Mouse (Mus musculus) myocyte (in vitro differentiated cells): ENCODE results near the gene Macrod2. TPM values are rescaled to one million over a fixed set of nuclear protein-coding genes. Genes with fewer than 3 reads are reported as not detected.

Experiments
- H3K27me3 ChIP-seq: one replicate; pipeline ENCODE4 v1.6.1; 2011; ENCODE audit not compliant: control insufficient read depth, insufficient read depth, insufficient read length
- H3K36me3 ChIP-seq: one replicate; pipeline ENCODE4 v1.6.1; 2011; ENCODE audit not compliant: control insufficient read depth, insufficient read depth
- H3K4me2 ChIP-seq: one replicate; pipeline ENCODE4 v1.6.1; 2011; ENCODE audit warnings: low read depth, control low read depth
- H3K4me3 ChIP-seq: one replicate; pipeline ENCODE4 v1.5.1; 2011; ENCODE audit warnings: mild to moderate bottlenecking, control low read depth, moderate library complexity
- H3K79me2 ChIP-seq: one replicate; pipeline ENCODE4 v1.6.1; 2011; ENCODE audit not compliant: control insufficient read depth, insufficient read depth
- H3ac ChIP-seq: one replicate; pipeline ENCODE4 v1.6.1; 2011; ENCODE audit not compliant: control insufficient read depth, insufficient read length
- CEBPB ChIP-seq: IDR thresholded peaks from 2 replicates; pipeline ENCODE4 v1.6.1; 2011; ENCODE audit warnings: mild to moderate bottlenecking, moderate library complexity; ENCODE audit not compliant: poor library complexity, insufficient read depth, severe bottlenecking
- E2F4 ChIP-seq: IDR thresholded peaks from one replicate; pipeline ENCODE4 v1.6.1; 2011; ENCODE audit warnings: mild to moderate bottlenecking, control low read depth, moderate library complexity; ENCODE audit not compliant: insufficient read depth
- MAX ChIP-seq: IDR thresholded peaks from one replicate; pipeline ENCODE4 v1.6.1; 2011; ENCODE audit warnings: low read depth, mild to moderate bottlenecking, control low read depth
- MYOD1 ChIP-seq, 3 experiments: IDR thresholded peaks; one replicate each; pipeline ENCODE4 v1.6.1; 2011; ENCODE audit warnings: control low read depth in 2 of 3, low read depth in 2 of 3, mild to moderate bottlenecking in 2 of 3, moderate library complexity in 1 of 3; ENCODE audit not compliant: insufficient read length in 2 of 3, control insufficient read depth in 1 of 3
- MYOG ChIP-seq, 3 experiments: IDR thresholded peaks; one replicate each; pipeline ENCODE4 v1.6.1; 2011; ENCODE audit warnings: control low read depth in 2 of 3, low read depth in 2 of 3, mild to moderate bottlenecking in 2 of 3; ENCODE audit not compliant: insufficient read length in 2 of 3, control insufficient read depth in 1 of 3, insufficient read depth in 1 of 3
- POLR2A ChIP-seq: IDR thresholded peaks from one replicate; pipeline ENCODE4 v1.6.1; 2011; ENCODE audit warnings: low read depth, mild to moderate bottlenecking, control low read depth, moderate library complexity; ENCODE audit not compliant: insufficient read length
- POLR2AphosphoS2 ChIP-seq: IDR thresholded peaks from one replicate; pipeline ENCODE4 v1.6.1; 2011; ENCODE audit warnings: low read depth, control low read depth; ENCODE audit not compliant: insufficient read length
- REST ChIP-seq: IDR thresholded peaks from one replicate; pipeline ENCODE4 v1.6.1; 2011; ENCODE audit warnings: mild to moderate bottlenecking, control low read depth, moderate library complexity; ENCODE audit not compliant: insufficient read depth, insufficient read length
- SRF ChIP-seq: IDR thresholded peaks from one replicate; pipeline ENCODE4 v1.6.1; 2011; ENCODE audit warnings: low read depth; ENCODE audit not compliant: control insufficient read depth, insufficient read length
- TCF12 ChIP-seq: IDR thresholded peaks from one replicate; pipeline ENCODE4 v1.6.1; 2011; ENCODE audit warnings: mild to moderate bottlenecking, control low read depth; ENCODE audit not compliant: poor library complexity, insufficient read depth, severe bottlenecking
- TCF3 ChIP-seq: IDR thresholded peaks from one replicate; pipeline ENCODE4 v1.6.1; 2011; ENCODE audit warnings: low read depth, control low read depth; ENCODE audit not compliant: insufficient read length
- USF1 ChIP-seq: IDR thresholded peaks from one replicate; pipeline ENCODE4 v1.6.1; 2011; ENCODE audit warnings: low read depth, mild to moderate bottlenecking, control low read depth, moderate library complexity
- polyA plus RNA-seq: library from polyadenylated mRNA; unstranded; fragments of >200 nt; fragmentation: generic; extraction: Trizol; gene quantifications from one replicate; pipeline ENCODE4 v1.2.1, GENCODE M21; 2012; ENCODE audit warnings: missing spikeins

Gene Macrod2
- polyA plus RNA-seq, 1 experiment: 0.96 TPM

DNA sequence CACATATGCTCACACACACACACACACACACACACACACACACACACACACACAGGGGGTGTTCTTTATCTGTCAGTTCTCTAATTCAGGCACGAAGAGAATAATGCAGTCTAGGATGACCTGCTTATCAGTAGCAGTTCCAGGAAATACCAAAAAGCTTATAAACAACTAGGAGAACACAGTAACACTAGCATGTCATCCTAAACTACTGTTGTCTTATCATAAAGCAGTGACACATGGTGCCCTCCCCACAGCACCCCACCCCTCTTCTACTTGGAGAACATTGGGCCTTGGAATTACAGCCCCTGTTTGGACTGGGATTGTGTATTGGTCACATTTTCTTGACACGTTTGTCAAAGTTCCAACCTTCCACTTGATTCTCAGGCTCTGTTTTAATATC lies 1494.4 kb downstream of the Macrod2 start:
- Histone ChIP-seq H3K4me2 (no peak overlapping the region), H3K27me3 (no peaks in the 10 kb centered on the region), H3K4me3 (no peak overlapping the region), H3ac (no peak overlapping the region), H3K79me2 (no peaks in the 10 kb centered on the region), H3K36me3 (no peaks in the 10 kb centered on the region)
- no peak for TF ChIP-seq MYOG (IDR thresholded peaks at IDR 0.05; ENCODE audit: control insufficient read depth in 1 of 3, insufficient read depth in 1 of 3, insufficient read length in 2 of 3, low read depth in 2 of 3)
- no peak for TF ChIP-seq POLR2AphosphoS2
- no peak for TF ChIP-seq SRF

DNA sequence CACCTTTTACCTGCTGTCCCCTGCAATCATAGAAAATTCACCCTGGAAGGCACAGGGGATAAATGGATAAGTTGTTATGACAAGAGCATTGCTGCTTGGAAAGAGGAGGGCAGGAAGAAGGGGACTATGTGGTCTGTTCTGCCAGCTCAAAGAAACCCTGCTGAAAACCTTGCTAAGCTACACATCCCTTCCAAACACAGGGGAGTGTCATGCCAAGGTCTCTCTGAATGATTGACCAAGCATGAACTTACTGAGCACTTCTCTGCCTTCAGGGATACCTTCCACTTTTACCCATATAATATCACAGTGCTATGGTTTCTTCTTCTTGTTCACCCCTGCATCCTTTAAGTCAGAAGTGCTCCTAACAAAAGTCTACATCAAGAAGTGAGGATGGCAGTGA lies 1502.8 kb downstream of the Macrod2 start:
- Histone ChIP-seq H3K79me2 (no peaks in the 10 kb centered on the region), H3K36me3 (no peaks in the 10 kb centered on the region), H3ac (no peak overlapping the region), H3K4me2 (no peak overlapping the region), H3K27me3 (no peaks in the 10 kb centered on the region), H3K4me3 (no peak overlapping the region)
- TF ChIP-seq SRF (no peak), MYOD1 (IDR thresholded peaks at IDR 0.05; ENCODE audit: control insufficient read depth in 1 of 3, insufficient read length in 2 of 3, low read depth in 2 of 3) (no peak), E2F4 (no peak), REST (no peak), MYOG (IDR thresholded peaks at IDR 0.05; ENCODE audit: control insufficient read depth in 1 of 3, insufficient read depth in 1 of 3, insufficient read length in 2 of 3, low read depth in 2 of 3) (no peak), POLR2A (no peak), TCF3 (no peak), USF1 (no peak)

DNA sequence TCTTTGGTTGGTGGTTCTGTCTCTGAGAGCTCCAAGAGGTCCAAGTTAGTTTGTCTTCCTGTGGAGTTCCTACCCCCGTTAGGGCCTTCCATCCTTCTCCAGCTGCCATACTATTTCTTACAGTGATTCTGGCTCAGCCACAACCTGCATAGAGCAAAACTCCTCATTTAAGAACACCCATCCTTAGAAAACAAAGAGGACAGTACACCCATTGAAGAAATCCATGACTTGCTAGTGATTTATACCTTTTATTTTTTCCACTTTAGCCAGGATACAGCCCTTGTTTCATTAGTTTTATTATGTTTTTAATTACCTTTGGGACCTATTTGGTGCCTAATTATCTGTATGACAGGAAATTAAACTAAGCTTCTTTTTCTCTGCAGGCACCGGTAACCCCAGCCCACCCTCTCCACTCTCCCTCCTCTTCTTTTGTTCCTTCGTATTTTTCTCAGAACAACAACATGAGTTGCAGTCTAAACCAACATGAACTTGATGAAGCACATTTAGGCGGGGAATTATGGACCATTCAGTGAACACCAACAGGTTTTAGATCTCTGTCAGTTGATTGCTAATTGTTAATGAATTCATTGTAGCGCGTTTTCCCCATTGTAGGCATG lies 1516.8 kb downstream of the Macrod2 start:
- Histone ChIP-seq H3K36me3 (no peaks in the 10 kb centered on the region), H3K27me3 (no peaks in the 10 kb centered on the region), H3ac (no peak overlapping the region), H3K4me3 (no peak overlapping the region), H3K4me2 (no peak overlapping the region), H3K79me2 (no peaks in the 10 kb centered on the region)
- TF ChIP-seq REST: no peak
- no peak for TF ChIP-seq MYOD1 (IDR thresholded peaks at IDR 0.05; ENCODE audit: control insufficient read depth in 1 of 3, insufficient read length in 2 of 3, low read depth in 2 of 3)
- TF ChIP-seq SRF: no peak
- TF ChIP-seq POLR2A: no peak

- H3K36me3 ChIP-seq: no peaks in the 10 kb centered on the region
- no peak for TF ChIP-seq TCF12
- no peak for TF ChIP-seq CEBPB
- TF ChIP-seq USF1: no peak
- TF ChIP-seq E2F4: no peak
- TF ChIP-seq SRF: no peak
- no peak for TF ChIP-seq TCF3
- TF ChIP-seq POLR2AphosphoS2: no peak
- H3ac ChIP-seq: no peak overlapping the region
Measured at GRCm38 (mm10) chr2:141913486-141913885, 1518.4 kb downstream of the Macrod2 start.

GRCm38 (mm10) chr2:141913894-141914293 lies 1518.8 kb downstream of the Macrod2 start:
- Histone ChIP-seq H3K4me3 (no peak overlapping the region), H3K4me2 (no peak overlapping the region), H3K27me3 (no peaks in the 10 kb centered on the region), H3ac (no peak overlapping the region), H3K36me3 (no peaks in the 10 kb centered on the region), H3K79me2 (no peaks in the 10 kb centered on the region)
- TF ChIP-seq MAX (no peak), POLR2A (no peak), POLR2AphosphoS2 (no peak), CEBPB (no peak), TCF12 (no peak), MYOG (IDR thresholded peaks at IDR 0.05; ENCODE audit: control insufficient read depth in 1 of 3, insufficient read depth in 1 of 3, insufficient read length in 2 of 3, low read depth in 2 of 3) (no peak), USF1 (no peak), E2F4 (no peak), TCF3 (no peak), REST (no peak), MYOD1 (IDR thresholded peaks at IDR 0.05; ENCODE audit: control insufficient read depth in 1 of 3, insufficient read length in 2 of 3, low read depth in 2 of 3) (no peak), SRF (no peak)

More at GRCm38 (mm10) chr2:141913486-141913885, 1518.4 kb downstream of the Macrod2 start:
- H3K4me3 ChIP-seq: no peak overlapping the region
- H3K4me2 ChIP-seq: no peak overlapping the region
- no peaks in the 10 kb centered on the region for H3K27me3 ChIP-seq
- no peaks in the 10 kb centered on the region for H3K79me2 ChIP-seq
